Mouse (Mus musculus) erythroblast, embryonic 14.5 days (primary cell): ENCODE measurements around the gene Syt5. TPM values are rescaled to one million over a fixed set of nuclear protein-coding genes. Genes with fewer than 3 reads are reported as not detected.

ENCODE experiments used
- H3K27me3 ChIP-seq: 2 replicates; pipeline ENCODE4 v1.6.1; 2012; ENCODE audit warnings: inconsistent platforms; ENCODE audit not compliant: control insufficient read depth
- H3K36me3 ChIP-seq: 2 replicates; pipeline ENCODE4 v1.6.1; 2012; ENCODE audit warnings: mild to moderate bottlenecking, inconsistent platforms; ENCODE audit not compliant: control insufficient read depth
- H3K4me1 ChIP-seq: 2 replicates; pipeline ENCODE4 v1.6.1; 2012; ENCODE audit warnings: inconsistent platforms; ENCODE audit not compliant: control insufficient read depth
- H3K4me3 ChIP-seq: replicated peaks from 2 replicates; pipeline ENCODE3; 2012; ENCODE audit warnings: moderate library complexity, mild to moderate bottlenecking, inconsistent platforms
- H3K9me3 ChIP-seq: 2 replicates; pipeline ENCODE4 v1.6.1; 2012; ENCODE audit warnings: low read length, inconsistent platforms, mixed read lengths; ENCODE audit not compliant: control insufficient read depth
- GATA1 ChIP-seq: IDR thresholded peaks from 2 replicates; pipeline ENCODE4 v1.6.1; 2012; ENCODE audit warnings: low read length, inconsistent platforms, mixed read lengths
- TAL1 ChIP-seq: IDR thresholded peaks from 3 replicates; pipeline ENCODE4 v1.6.1; 2012; ENCODE audit warnings: low read length, inconsistent platforms, mixed read lengths
- polyA plus RNA-seq: library from polyadenylated mRNA; stranded (reverse); fragments of >175 nt; gene quantifications from 2 replicates; pipeline ENCODE4 v1.2.3, GENCODE M21; 2012

Syt5 gene
- polyA plus RNA-seq, 1 experiment, result 0.50 TPM

DNA sequence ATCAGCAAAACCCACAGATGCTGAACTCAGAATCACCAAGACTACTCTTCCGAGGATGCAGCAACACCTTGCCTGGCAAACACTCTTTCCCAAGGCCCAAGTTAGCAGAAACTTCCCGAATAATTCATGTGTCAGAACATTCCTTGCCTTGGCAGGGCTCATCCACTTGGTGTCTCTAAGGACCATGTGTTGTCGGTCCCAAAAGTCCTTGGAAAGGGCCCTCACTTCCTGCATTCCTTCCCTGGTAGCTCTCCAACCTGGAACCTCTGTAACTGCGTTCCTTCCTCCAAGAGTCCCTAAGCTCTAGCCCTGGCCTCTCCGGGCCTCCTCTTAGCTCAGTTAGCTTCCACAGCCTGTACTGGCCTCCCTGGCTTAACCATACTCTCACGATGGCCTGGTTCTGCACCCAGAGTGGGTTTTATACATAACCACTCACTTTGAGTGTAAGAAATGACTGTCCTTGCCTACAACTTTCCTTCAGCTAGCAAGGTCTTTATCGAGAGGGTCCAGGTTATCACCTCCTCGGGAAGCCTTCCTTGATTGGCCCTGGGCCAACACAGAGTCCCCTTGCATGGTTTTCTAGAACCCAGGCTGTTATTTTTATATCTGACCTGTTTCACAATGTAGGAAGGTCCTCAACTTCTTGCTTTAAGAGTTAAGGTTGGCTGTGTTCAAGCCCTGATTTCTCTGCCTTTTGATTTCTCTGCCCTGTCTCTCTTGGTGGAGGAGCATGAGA is 35.7 kb downstream of the Syt5 start:
- Histone ChIP-seq H3K4me1 (peaks cover 26% of the 10 kb centered on the region), H3K36me3 (no peaks in the 10 kb centered on the region), H3K4me3 (no peak overlapping the region), H3K27me3 (no peaks in the 10 kb centered on the region), H3K9me3 (no peaks in the 10 kb centered on the region)
- no peak for TF ChIP-seq TAL1
- TF ChIP-seq GATA1, result no peak

DNA sequence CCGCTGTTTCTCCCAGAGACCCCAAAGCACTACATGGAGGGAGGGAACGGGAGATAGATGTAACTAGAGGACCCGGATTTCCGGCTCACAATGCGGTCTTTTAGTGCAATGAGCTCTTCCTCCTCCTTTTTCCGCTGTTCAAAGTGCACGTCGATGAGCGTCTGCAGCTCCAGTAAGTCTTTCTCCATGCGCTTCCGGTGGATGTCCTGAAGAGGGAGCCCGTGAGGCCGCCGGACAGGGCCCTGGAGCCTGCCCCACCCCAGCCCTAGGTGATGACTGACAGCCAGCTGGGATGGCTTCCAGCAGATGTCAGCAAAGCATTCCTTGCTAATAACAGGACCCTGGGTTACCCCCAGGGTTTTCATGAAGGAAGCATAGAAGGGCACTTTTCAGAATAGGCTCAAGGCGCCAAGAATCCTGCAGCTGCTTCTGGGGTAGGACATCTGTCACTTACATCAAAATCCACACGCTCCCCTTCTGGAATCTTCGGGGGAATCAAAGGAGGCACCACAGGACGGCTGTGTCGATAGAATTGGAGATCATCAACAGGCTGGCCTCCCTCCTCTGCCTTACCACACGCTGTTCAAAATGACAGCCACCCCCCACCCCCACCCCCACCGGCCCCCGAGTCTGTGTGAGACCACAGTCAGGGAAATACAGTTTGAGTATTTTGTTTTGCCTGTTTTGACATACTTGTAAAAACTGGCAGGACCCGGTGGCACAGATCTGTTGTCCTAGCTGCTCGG is 37.3 kb downstream of the Syt5 start:
- no peaks in the 10 kb centered on the region for H3K27me3 ChIP-seq
- H3K9me3 ChIP-seq, result no peaks in the 10 kb centered on the region
- TF ChIP-seq TAL1, result no peak
- no peak for TF ChIP-seq GATA1
- H3K4me3 ChIP-seq, result peak overlapping the region; percentile 7
- no peaks in the 10 kb centered on the region for H3K36me3 ChIP-seq
- peaks cover 28% of the 10 kb centered on the region for H3K4me1 ChIP-seq

DNA sequence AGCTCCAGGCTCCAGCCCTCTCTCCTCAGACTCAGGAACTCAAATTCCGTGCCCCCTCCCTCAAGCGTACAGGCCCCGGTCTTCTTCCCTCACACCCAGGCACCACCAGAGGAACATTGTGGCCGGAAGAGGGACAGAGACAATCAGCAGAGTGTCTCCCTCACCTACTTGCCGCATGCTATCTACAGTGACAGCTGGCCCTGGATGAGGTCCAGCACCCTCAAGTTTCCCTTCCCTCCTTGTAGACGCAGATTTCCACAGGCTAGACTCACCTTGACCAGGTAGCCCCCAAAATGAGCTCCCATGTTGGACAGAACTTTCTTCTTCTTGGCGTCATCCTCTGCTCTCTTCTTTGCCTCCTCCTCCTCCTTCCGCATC is 38.6 kb downstream of the Syt5 start:
- Histone ChIP-seq H3K27me3 (no peaks in the 10 kb centered on the region), H3K4me1 (peaks cover 41% of the 10 kb centered on the region), H3K9me3 (no peaks in the 10 kb centered on the region), H3K4me3 (no peak overlapping the region), H3K36me3 (no peaks in the 10 kb centered on the region)
- TF ChIP-seq GATA1, result no peak
- no peak for TF ChIP-seq TAL1

DNA sequence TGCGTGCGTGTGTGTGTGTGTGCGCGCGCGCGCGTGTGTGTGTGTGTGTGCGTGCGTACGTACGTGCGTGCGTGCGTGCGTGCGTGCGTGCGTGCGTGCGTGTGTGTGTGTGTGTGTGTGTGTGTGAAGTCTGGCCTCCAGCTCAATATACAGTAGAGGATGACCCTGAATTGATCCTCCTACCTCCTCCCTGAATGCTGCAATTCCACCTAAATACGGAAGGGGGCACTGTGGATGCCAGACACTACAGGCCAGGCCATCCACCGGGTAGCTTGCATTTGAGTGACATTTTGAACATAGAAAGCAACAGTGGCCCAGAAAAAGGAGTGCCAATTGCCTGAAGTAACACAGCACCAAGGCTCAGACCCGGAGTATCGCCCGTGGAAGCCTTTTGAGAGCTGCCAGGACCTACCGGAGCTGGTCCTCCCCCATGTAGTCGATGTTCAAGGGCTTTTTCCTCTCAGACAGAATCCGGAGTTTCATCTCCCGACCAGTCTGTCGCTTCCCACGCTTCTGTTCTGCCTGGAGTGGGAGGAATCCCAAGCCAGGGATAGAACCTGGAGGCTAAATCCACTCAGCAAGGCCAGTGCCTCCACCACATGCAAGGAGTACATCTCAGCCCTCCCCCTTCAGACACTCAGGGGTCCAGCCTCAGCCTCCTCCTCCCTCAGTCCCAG is 39.1 kb downstream of the Syt5 start:
- Histone ChIP-seq H3K4me3 (no peak overlapping the region), H3K4me1 (peaks cover 37% of the 10 kb centered on the region), H3K9me3 (no peaks in the 10 kb centered on the region), H3K36me3 (no peaks in the 10 kb centered on the region), H3K27me3 (no peaks in the 10 kb centered on the region)
- TF ChIP-seq TAL1 (no peak), GATA1 (no peak)

DNA sequence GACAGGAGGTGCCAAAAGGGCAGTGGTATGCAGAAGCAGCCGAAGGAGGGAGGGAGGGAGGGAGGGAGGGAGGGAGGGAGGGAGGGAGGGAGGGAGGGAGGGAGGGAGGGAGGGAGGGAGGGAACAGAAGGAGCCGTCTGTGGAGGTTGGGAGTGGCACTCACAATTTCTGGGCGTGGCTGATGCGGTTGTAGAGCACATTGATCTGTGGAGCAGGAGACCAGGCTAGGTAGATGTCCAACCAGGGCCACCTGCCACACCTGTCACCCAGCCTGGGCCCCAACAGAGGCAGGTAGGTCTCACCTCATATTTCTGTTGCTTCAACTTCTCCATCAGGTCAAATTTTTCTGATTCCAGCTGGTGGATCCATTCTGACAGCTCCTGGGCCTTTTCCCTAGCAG is 40.1 kb downstream of the Syt5 start:
- no peak overlapping the region for H3K4me3 ChIP-seq
- TF ChIP-seq GATA1, result no peak
- no peak for TF ChIP-seq TAL1
- no peaks in the 10 kb centered on the region for H3K36me3 ChIP-seq
- H3K27me3 ChIP-seq, result no peaks in the 10 kb centered on the region
- H3K4me1 ChIP-seq, result peaks cover 44% of the 10 kb centered on the region
- no peaks in the 10 kb centered on the region for H3K9me3 ChIP-seq

DNA sequence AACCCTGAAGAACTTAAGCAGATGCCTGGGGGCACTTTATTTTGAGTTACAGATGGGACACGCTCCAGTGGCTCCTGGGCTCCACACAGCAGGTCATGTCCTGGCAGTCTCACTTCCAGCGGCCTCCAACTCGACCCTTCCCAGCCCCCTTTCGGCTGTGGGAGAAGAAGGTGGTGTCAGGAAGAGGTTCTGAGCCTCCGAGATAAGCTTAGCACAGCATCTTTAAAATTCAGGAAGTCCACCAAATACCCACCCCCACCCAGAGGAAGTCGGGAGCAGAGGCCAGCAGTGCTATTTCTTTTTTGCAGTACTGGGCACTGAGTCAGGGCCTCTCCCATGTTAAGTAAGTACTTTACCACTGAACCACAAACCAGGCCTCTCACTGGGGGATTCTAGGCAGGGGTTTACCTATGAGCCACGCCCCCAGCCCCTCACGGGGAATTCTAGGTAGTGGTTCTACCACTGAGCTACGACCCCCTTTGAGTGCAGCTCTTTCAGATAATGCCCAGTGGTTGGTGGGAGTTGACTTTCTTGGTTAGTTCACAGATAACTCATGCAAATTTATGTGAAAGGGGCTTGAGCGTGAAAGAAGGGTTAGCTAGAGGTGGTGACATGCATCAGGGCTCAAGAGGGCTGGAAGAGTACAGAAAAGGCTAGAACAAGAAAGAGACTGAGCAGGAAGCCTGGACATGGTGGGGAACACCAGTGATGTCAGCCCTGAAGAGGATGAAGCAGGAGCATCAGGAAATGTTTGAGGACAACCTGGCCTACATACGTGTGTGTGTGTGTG is 42.5 kb downstream of the Syt5 start:
- no peaks in the 10 kb centered on the region for H3K27me3 ChIP-seq
- H3K4me3 ChIP-seq, result no peak overlapping the region
- H3K4me1 ChIP-seq, result peaks cover 58% of the 10 kb centered on the region

DNA sequence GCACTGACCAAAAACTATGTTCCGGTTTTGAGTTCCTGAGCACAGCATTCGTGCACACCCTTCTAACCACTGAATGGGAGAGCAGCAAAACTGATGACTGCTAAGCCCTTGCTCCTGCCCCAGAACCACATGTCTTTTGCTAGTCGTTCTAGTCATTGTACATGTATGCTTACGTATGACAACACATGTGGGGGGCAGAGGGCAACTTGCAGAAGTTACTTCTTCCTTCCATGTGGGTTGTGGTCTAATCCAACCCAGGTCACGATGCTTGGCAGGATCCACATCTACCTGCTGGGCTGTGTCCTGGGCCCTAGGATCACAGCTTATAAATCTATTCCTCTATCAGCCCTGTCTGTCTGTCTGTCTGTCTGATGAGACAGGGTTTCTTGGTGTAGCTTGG is 43.5 kb downstream of the Syt5 start:
- H3K36me3 ChIP-seq, result peaks cover 8% of the 10 kb centered on the region
- H3K4me3 ChIP-seq, result no peak overlapping the region
- H3K27me3 ChIP-seq, result no peaks in the 10 kb centered on the region
- H3K4me1 ChIP-seq, result peaks cover 62% of the 10 kb centered on the region
- TF ChIP-seq GATA1 (no peak), TAL1 (no peak)
- no peaks in the 10 kb centered on the region for H3K9me3 ChIP-seq

More for the DNA sequence above, 42.5 kb downstream of the Syt5 start:
- Histone ChIP-seq H3K36me3 (no peaks in the 10 kb centered on the region), H3K9me3 (no peaks in the 10 kb centered on the region)
- no peak for TF ChIP-seq GATA1
- no peak for TF ChIP-seq TAL1

DNA sequence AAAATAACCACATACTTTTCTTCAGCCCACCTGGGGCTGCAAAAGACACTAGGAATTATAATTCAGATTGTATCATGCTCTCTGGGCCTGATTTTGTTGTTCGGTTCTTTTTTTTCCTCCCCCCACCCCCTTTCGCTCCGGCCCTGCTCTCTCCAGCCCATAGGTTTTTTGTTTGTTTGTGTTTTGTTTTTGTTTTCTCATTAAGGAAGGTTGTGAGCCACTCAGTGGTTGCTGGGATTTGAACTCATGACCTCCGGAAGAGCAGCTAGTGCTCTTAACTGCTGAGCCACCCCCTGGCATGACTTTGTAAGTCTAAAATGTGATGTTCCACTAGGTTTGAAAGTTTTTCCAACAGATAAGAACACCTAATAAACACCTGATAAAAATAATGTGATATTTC is 44.2 kb downstream of the Syt5 start:
- peaks cover 15% of the 10 kb centered on the region for H3K36me3 ChIP-seq
- H3K27me3 ChIP-seq, result no peaks in the 10 kb centered on the region
- TF ChIP-seq GATA1 (no peak), TAL1 (no peak)
- H3K9me3 ChIP-seq, result no peaks in the 10 kb centered on the region
- no peak overlapping the region for H3K4me3 ChIP-seq
- H3K4me1 ChIP-seq, result peaks cover 70% of the 10 kb centered on the region
